Mouse (Mus musculus) cerebellum, adult 11 months (tissue): ENCODE data around the gene Tceal7.

Experiments used
- DNase-seq: peaks from one replicate; pipeline ENCODE4 v3.0.0; 2022

Tceal7 gene

GRCm38 (mm10) chrX:136214729-136215677 is at the start of gene Tceal7, which contains the start of gene Bex1:
Gene Tceal7 (plus strand): TSS chrX:136214779.
Gene Bex1 (minus strand): TSS chrX:136215513.
- peak; percentile 13 for DNase-seq

GRCm38 (mm10) chrX:136170625-136171024 is 44.0 kb upstream of the Tceal7 start:
- DNase-seq = no peak

DNA sequence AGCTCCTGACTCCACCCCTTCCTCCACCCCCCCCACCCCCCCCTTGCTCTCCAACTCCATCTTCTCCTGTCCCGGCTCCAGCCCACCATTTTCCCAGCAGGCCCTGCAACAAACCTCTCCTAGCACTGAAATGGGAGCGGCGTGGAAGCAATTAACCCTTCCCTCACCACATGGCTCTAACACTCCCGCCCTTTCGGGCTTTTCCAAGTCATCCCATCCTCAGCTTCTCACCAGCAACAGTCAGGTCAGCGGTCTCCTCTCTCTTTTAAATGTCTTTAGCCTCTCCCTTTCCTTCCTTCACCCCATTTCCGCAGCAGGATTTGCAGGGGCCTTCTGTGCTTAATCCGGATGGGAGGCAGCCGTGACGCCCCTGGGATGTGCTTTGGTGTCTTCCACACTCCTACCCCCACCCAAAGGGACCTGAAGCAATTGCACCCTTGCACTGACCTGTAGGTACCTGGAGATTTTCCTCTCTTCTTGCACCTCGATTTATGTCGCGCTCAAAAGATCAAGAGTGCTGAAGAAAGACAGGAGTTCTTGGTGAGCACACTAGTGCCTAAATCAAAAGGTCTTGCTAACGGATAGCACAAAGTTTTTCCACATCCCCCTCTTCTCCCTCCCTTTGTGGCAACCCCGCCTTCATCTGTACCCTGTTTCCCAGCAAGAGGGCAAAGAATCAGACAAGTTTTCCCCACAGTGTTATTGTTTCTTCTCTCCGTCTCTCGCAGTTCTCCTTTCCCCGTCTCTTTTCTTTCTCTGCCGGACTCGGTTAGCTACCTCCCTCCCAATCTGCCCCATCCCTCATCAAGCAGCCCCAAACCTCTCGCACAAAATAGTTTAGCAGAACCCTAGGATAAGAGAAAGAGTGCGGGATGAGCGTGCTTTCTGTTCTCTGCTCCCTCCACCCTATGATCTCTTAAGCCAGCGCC is 43.1 kb upstream of the Tceal7 start:
- DNase-seq = peak; percentile 34

DNA sequence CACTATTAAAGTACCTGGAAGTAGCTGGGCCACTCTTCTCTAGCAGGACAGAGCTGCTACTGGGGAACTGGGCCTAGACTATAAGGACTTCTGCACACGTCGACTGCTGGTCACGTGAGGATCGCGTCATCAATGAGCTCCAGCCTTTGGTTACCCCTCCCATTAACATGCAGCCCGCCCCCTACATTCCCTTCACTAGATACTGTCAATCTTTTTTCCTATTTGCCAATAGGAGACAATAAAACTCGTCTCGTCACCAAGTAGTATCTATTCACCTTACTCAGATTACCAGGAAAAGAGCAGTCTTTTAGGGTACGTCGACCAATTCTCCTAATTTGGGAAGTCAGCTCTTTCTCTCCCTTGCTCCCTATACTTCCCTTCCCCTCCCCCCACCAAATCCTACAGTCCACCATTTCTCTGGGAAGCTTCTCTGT is 42.4 kb upstream of the Tceal7 start, which contains the start of gene Tceal8:
Gene Tceal8 (minus strand): TSS at position 225 of the 434 bp plus-strand sequence.
- peak; percentile 64 for DNase-seq

DNA sequence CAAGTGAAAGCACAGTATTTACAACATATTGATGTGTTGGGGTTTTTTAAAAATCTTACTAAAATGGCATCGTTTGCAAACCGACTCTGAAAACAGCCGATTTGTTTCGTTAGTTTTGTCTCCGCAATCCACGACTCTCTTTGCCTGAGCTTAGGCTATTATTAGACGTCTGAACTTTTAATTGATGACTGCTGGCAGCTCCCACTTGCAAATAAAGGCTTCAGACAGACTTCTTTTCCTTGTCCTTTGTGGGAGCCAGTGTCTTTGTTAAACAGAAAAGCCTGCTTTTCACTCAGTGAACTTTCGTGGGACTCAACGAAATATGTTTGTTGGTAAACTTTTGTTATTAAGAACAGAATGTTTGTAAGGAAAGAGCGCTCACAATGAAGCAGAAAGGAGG is 41.8 kb upstream of the Tceal7 start:
- DNase-seq = no peak

DNA sequence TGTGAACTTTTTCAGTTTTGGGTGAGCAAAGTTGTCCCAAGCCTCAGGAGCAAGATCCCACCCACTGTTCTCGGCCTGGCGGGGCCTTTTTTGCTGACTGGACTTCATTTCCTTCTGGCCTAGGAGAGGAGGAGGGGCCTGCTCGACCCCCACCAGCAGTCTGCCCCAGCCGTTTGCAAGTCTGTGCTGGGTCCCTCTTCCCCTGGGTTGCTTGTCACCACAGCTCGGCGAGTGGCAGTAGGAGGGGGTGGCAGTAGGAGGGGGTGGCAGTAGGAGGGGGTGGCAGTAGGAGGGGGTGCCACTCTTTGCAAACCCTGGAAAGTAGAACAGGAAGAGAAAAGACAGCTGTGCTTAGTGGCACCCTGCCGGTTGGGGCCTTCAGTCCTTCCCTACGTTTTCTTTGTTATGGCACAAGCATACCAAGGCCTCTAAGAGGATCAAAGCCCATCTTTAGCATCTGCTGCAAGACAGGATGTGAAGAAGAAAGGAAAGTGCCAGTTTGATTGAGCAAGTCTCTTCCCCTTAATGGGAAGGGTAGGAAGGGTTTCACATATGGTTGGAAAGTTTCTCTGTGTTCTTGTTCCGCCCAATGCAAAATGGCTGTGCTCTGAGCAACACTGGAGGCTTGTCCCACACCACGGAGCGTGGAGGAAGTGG is 33.6 kb upstream of the Tceal7 start:
- no peak for DNase-seq

DNA sequence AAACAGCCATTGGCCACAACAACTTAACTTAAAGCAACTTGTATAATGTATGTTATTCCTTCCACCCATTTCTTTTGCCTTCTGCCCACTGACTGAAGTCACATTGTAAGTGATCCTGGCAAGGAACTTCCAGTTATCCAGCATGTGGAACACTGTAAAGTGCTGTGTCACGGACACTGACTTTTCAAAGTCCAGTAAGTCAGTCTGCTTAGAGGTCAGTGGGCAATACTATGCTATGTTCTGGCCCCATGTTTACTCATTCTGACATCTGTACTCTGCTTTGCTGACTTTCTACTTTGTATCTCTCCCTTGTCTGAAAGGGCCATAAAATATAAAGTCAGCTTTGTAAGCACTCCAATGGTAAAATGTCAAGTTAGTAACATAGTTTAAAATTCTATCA is 31.5 kb upstream of the Tceal7 start:
- no peak for DNase-seq

DNA sequence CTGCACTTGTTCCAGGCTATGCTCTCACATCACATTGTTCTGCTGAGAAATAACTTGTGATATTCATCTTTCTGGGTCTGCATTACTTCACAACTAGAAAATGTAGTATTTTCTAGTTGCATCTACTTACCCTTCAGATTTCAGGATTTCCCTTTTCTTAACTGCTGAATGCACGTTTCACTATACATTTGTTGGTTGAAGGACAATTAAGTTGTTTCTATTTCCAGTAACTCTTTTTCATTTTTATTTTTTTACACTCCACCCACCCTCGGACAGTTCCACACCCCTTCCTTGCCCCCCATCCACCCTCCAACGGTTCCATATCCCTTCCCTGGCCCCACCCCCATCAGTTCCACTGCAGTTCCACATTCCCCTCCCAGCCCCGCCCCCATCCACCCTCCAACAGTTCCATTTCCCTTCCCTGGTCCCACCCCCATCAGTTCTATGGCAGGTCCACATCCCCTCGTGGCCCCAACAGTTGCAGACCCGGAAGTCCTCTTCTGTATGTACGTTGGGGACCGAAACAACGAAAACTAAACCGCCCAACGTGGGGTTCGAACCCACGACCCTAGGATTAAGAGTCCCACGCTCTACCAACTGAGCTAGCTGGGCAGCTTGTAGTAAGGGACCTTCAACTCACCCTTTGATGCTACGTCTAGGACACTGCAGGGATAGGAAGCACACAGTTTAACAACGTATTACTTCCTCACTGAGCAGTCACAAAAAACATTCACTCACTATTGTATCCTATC is 19.2 kb upstream of the Tceal7 start:
- DNase-seq = no peak

DNA sequence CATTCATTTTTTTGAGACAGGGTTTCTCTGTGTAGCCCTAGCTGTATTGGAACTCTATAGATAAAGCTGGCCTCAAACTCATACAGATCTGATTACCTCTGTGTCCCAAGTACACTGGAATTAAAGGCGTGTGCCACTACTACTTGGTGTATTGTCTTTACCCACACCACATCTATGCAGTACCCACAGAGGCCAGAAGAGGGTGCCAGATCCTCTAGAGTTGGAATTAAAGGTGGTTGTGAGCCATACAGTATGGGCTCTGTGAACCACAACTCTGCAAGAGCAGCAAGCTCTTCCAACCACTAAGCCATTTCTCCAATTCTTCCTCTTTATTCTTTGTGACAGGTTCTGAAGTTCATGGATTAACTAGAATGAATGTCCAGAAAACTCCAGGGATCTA is 17.7 kb upstream of the Tceal7 start:
- DNase-seq = no peak

GRCm38 (mm10) chrX:136203257-136203656 is 11.3 kb upstream of the Tceal7 start:
- no peak for DNase-seq

DNA sequence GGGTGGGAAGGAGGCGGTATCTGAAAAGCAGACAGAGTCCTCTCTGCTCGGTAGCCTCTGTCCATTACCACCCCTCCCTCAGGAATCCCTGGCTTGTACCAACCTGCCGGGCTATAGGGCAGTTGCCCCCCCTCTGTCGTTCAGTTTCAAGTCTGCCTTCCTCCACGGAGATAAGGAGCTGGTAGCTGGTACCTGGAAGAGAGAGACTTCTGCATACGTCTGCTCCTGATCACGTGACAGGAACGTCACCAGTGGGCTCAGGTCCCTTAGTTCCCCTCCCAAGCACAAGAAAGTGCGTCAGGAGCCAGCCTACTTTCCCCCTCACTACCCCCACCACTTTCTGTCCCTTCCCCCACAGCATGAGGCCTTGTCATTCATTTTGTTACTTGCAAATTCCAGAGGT is 10.9 kb upstream of the Tceal7 start, which contains the start of gene Tceal5:
Gene Tceal5 (minus strand): TSS at position 213 of the 403 bp plus-strand sequence.
- DNase-seq = peak; percentile 50

DNA sequence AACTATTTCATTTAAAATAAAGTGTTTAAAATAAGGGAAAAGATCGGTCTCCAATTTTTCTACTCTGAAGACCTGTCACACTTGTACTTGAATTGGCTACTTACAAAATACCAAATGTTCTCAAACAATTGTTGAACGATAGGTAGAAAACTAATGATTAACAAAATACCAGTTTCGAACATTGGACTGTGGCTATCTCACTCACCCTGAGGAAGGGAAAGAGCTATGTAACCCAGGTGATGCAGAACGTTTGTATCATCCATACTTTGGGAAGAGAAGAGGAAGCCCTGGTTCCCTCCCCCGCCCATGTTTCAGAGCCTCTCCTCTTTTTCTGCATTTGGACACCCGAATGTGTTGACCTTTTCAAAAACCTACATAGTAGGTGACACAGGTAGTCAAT is 10.2 kb upstream of the Tceal7 start:
- DNase-seq = no peak

- no peak for DNase-seq
Measured at GRCm38 (mm10) chrX:136213396-136213795, 1.2 kb upstream of the Tceal7 start.

GRCm38 (mm10) chrX:136216303-136216702 is 1.7 kb downstream of the Tceal7 start:
- no peak for DNase-seq

DNA sequence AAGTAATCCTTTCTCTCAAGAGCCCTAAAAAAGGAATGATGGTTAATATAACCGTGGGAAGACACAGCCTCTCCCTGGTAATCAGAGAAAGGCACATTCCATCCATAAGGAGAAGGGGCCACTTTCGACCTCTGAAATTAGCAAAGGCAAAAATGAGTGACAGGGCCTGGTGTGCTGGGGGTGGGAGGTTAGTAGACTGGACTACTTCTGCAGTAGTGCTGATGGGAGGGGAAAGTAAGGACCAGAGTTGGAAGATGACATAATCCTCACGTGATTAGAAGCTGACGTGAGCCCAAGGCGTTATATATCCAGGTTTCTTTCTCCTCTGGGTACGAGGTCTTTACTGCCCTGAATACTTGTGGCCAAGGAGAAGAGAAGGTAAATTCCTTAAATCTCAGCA is 9.1 kb downstream of the Tceal7 start:
- DNase-seq = no peak

DNA sequence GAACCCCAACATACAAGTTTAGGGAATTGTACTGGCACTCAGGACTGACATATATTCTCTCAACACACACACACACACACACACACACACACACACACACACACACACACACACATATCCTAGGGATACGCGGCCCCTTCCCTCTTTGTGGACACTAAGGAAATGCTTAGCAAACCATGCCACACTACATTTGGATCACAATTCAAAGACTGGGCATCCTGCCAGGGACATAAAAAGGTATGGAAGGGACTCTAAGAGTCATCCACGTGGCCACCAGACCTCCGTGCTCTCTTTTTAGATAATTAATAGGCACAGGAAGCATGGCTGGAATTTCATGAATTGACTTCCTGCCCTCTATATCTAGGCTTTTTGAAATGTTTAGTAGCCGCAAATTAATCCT is 13.2 kb downstream of the Tceal7 start:
- DNase-seq = no peak

- DNase-seq = no peak
Measured at GRCm38 (mm10) chrX:136238118-136238517, 23.5 kb downstream of the Tceal7 start.

DNA sequence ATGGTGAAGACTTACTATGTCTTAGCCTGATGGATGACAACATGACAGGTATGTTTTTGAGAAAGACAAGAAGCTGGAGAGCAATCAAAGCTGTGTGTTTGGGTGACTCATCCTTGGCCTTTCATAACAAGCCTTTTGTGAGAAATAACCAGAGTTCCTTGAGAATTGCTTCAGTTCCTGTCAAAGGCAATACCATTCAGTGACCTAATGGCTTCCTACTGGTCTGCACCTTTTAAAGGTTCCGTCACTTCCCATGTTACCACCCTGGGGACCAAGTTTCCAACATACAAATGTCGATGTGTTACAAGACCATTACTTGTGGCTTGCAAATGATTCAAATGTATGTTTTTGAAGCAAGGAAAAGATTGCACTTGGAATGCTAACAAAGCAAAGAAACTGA is 28.6 kb downstream of the Tceal7 start:
- no peak for DNase-seq

DNA sequence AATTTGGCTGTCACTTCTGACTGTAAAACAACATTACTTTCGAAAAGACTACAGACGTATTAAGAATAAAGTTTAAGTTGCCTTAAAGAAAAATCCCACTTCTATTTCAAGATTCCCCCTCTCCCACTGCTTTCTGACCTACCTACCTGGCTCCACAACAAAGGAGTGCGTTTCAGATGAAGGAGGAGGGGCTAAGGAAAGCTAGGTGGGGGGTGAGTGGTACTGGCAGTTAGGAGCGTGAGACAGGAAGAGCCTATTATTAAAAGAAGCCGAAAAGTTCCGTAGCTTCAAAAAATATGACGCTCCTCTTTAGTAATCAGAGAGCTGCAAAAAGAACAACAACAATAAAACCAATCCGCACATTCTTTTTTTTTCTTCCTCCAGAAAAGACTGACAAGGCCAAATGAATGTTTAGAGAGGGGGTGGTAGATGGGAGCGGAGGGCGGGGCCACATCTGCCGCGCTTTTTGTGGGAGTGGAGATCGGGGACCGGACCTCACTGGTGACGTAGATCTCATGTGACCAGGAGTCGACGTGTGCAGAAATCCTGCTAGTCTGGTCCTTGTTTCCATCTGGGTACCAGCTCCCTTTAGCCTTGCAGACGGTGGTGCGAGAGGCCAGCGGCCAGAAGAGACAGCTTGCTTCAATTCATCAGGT is 30.1 kb downstream of the Tceal7 start, which contains the start of gene Tceal9:
Gene Tceal9 (plus strand): TSS at position 506 of the 656 bp plus-strand sequence.
- peak; percentile 66 for DNase-seq

- peak; percentile 15 for DNase-seq
Measured at GRCm38 (mm10) chrX:136245521-136246071, 31.0 kb downstream of the Tceal7 start.

GRCm38 (mm10) chrX:136248811-136249210 is 34.2 kb downstream of the Tceal7 start:
- DNase-seq = no peak
